ENCODE assay signal across 8 mouse cellular contexts in the genomic region with DNA sequence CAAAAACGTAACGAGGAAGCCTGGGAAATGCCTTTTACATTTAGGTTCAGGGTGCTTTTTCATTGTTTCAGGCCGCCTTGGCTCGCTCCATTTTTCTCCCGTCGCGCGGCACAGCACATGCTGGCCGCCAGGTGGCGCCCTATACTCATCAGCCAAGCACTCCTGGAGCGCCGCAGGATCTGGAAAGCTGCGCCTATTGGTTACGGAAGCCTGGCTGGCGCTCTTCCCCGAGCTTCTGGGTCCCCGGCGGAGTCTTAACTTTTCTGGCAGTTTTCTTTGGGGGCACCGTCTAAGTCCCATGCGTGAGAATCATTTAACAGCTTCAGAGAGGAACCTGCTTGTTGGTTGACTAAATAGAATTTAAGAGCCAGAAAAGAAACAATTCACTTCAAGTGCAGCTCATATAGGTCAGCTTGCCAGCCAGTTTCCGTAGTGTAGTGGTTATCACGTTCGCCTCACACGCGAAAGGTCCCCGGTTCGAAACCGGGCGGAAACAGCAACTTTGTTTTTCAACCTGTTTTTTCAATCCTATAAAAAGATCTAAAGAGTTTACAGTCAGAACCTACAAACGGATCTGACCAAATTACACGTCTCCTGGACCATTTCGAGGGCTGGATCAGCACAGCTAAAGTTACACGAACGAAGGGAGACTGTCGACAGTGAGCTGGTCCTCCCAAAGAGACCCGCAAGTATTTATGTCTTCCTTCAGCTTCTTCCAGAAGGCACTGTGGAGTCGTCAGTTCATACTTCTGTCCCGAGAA. TPM values are rescaled to one million over a fixed set of nuclear protein-coding genes. Genes with fewer than 3 reads are reported as not detected.
DNase-seq lines count a peak whose midpoint lies in the region; ATAC-seq and TF ChIP-seq lines count a peak whose summit lies in the region.

No protein-coding gene starts in this region.

- peaks cover 12% of the 10 kb centered on the region; the same call in 1 of the 2 replicates for H3K4me1 ChIP-seq in forebrain, embryonic 14.5 days (ENCODE audit: control insufficient read depth, insufficient read depth, low read length)
- H3K4me1 ChIP-seq in liver, embryonic 16.5 days (ENCODE audit: control insufficient read depth, low read depth, low read length): peaks cover 31% of the 10 kb centered on the region
- H3K4me1 ChIP-seq in neural tube, embryonic 12.5 days: peaks cover 15% of the 10 kb centered on the region
- 0 out of 2 replicates have a peak, but pooled peaks cover 5% of the 10 kb centered on the region for H3K4me1 ChIP-seq in stomach, postnatal 0 days (replicated peaks; ENCODE audit: control insufficient read depth, insufficient read depth)

- intact Hi-C loops in heart, postnatal 14 days (cut with DNase I): no loop called here

- H3K9me3 ChIP-seq in forebrain, embryonic 14.5 days (replicated peaks; ENCODE audit: control insufficient read depth, low read length): no peaks in the 10 kb centered on the region
- H3K9me3 ChIP-seq in liver, embryonic 16.5 days (replicated peaks; ENCODE audit: control insufficient read depth, low read length): no peaks in the 10 kb centered on the region
- no peaks in the 10 kb centered on the region for H3K9me3 ChIP-seq in neural tube, embryonic 12.5 days
- H3K9me3 ChIP-seq in stomach, postnatal 0 days (ENCODE audit: control insufficient read depth, low read length): no peaks in the 10 kb centered on the region

- no peaks in the 10 kb centered on the region for H3K27me3 ChIP-seq in forebrain, embryonic 14.5 days (replicated peaks; ENCODE audit: control insufficient read depth, insufficient read depth, low read length)
- no peaks in the 10 kb centered on the region for H3K27me3 ChIP-seq in liver, embryonic 16.5 days (ENCODE audit: control insufficient read depth, insufficient read depth, low read depth, low read length)
- H3K27me3 ChIP-seq in neural tube, embryonic 12.5 days (replicated peaks): no peaks in the 10 kb centered on the region
- H3K27me3 ChIP-seq in stomach, postnatal 0 days (ENCODE audit: control insufficient read depth, insufficient read depth, low read length): no peaks in the 10 kb centered on the region

- H3K9ac ChIP-seq in forebrain, embryonic 14.5 days (ENCODE audit: low read length): peak overlapping the region; percentile 65
- peak overlapping the region; percentile 69 for H3K9ac ChIP-seq in liver, embryonic 16.5 days (ENCODE audit: low read depth, low read length)
- H3K9ac ChIP-seq in neural tube, embryonic 12.5 days: peak overlapping the region; percentile 48
- peak overlapping the region; percentile 62 for H3K9ac ChIP-seq in stomach, postnatal 0 days (ENCODE audit: low read length)

- peak; percentile 95 for ATAC-seq in forebrain, embryonic 14.5 days
- ATAC-seq in liver, embryonic 16.5 days (ENCODE audit: low read depth): peak; percentile 87
- peak; percentile 90 for ATAC-seq in neural tube, embryonic 12.5 days (ENCODE audit: low FRiP score, low read depth)
- peak; percentile 91 for ATAC-seq in stomach, postnatal 0 days (ENCODE audit: low FRiP score, low TSS enrichment)

- 0% methylated on average over 38 of the region's 38 CpGs for WGBS in forebrain, embryonic 14.5 days
- under 1% methylated on average over 38 of the region's 38 CpGs for WGBS in large intestine, adult 2 months
- under 1% methylated on average over 38 of the region's 38 CpGs for WGBS in liver, embryonic 16.5 days (ENCODE audit: insufficient replicate concordance)
- under 1% methylated on average over 38 of the region's 38 CpGs for WGBS in neural tube, embryonic 12.5 days
- WGBS in stomach, postnatal 0 days: under 1% methylated on average over 38 of the region's 38 CpGs

- DNase-seq in ES-CJ7 (ENCODE audit: low read depth, low spot score): peak; percentile 96
- peak; percentile 95 for DNase-seq in cerebellum, adult 11 months
- peak; percentile 98 for DNase-seq in forebrain, embryonic 14.5 days (ENCODE audit: low spot score)
- DNase-seq in heart, postnatal 14 days: peak; percentile 94 to 95
- peak; percentile 75 for DNase-seq in large intestine, adult 2 months (ENCODE audit: low read depth, low spot score)
- peak; percentile 93 for DNase-seq in stomach, postnatal 0 days (ENCODE audit: low spot score)

- H3K4me3 ChIP-seq in forebrain, embryonic 14.5 days (ENCODE audit: low read depth, low read length): peak overlapping the region; percentile 50
- H3K4me3 ChIP-seq in liver, embryonic 16.5 days (ENCODE audit: low read depth, low read length): peak overlapping the region; percentile 79
- H3K4me3 ChIP-seq in neural tube, embryonic 12.5 days: peak overlapping the region; percentile 47
- H3K4me3 ChIP-seq in stomach, postnatal 0 days (ENCODE audit: low read depth, low read length): peak overlapping the region; percentile 66

- H3K4me2 ChIP-seq in forebrain, embryonic 14.5 days (ENCODE audit: low read length): peak overlapping the region; percentile 65
- H3K4me2 ChIP-seq in liver, embryonic 16.5 days (ENCODE audit: low read depth, low read length): peak overlapping the region; percentile 84
- peak overlapping the region; percentile 64 for H3K4me2 ChIP-seq in neural tube, embryonic 12.5 days (replicated peaks)
- H3K4me2 ChIP-seq in stomach, postnatal 0 days (replicated peaks; ENCODE audit: low read depth): peak overlapping the region; percentile 66

- TF ChIP-seq EP300 in stomach, postnatal 0 days (optimal IDR thresholded peaks at IDR 0.05): peak; percentile 75

- peak; percentile 99 for TF ChIP-seq CTCF in stomach, postnatal 0 days (IDR thresholded peaks at IDR 0.05; ENCODE audit: low read depth)

- H3K27ac ChIP-seq in forebrain, embryonic 14.5 days (ENCODE audit: low read depth, low read length): peak overlapping the region; percentile 81
- H3K27ac ChIP-seq in liver, embryonic 16.5 days (ENCODE audit: low read length): peak overlapping the region; percentile 79
- H3K27ac ChIP-seq in neural tube, embryonic 12.5 days: 0 out of 2 replicates have a peak overlapping the region, but pooled peaks have one; percentile 3
- H3K27ac ChIP-seq in stomach, postnatal 0 days (replicated peaks): peak overlapping the region; percentile 89

- H3K36me3 ChIP-seq in forebrain, embryonic 14.5 days (ENCODE audit: control insufficient read depth, insufficient read depth, low read length): no peaks in the 10 kb centered on the region
- H3K36me3 ChIP-seq in liver, embryonic 16.5 days (ENCODE audit: control insufficient read depth, insufficient read depth): no peaks in the 10 kb centered on the region
- no peaks in the 10 kb centered on the region for H3K36me3 ChIP-seq in neural tube, embryonic 12.5 days
- no peaks in the 10 kb centered on the region for H3K36me3 ChIP-seq in stomach, postnatal 0 days (ENCODE audit: control insufficient read depth, insufficient read depth, low read length)

RNA-seq across cellular contexts. Expression of gene Cfap126, which starts 2.5 kb away (rescaled TPM):
- 7.2 and 8.8 TPM in 2 replicates for polyA plus RNA-seq in forebrain, embryonic 14.5 days (2014; fragmentation: Nextera tagmentation; extraction: Ambion mirVana)
- total RNA-seq in heart, postnatal 14 days (2021): 1 to 10 TPM in 1 of 2 experiments, under 1 TPM in 1; 1.00 to 2.1 TPM
- 1.8 and 2.0 TPM in 2 replicates for polyA plus RNA-seq in large intestine, adult 2 months (2012; rRNA removed)
- 1.8 and 2.1 TPM in 2 replicates for polyA plus RNA-seq in liver, embryonic 16.5 days (2015; fragmentation: Nextera tagmentation; extraction: Ambion mirVana)
- polyA plus RNA-seq in neural tube, embryonic 12.5 days (2016; fragmentation: Nextera tagmentation; extraction: Ambion mirVana): 1.7 and 2.3 TPM in 2 replicates
- polyA plus RNA-seq in stomach, postnatal 0 days (2015; fragmentation: Nextera tagmentation; extraction: Ambion mirVana): 3.7 and 4.0 TPM in 2 replicates

RNA-seq across cellular contexts. Expression of gene Sdhc, which starts 39.2 kb away (rescaled TPM):
- polyA plus RNA-seq in forebrain, embryonic 14.5 days (2014; fragmentation: Nextera tagmentation; extraction: Ambion mirVana): 301 and 310 TPM in 2 replicates
- 1,000 to 10,000 TPM; 1,008 to 1,038 TPM for total RNA-seq in heart, postnatal 14 days (2021)
- polyA plus RNA-seq in large intestine, adult 2 months (2012; rRNA removed): 308 and 341 TPM in 2 replicates
- 137 and 164 TPM in 2 replicates for polyA plus RNA-seq in liver, embryonic 16.5 days (2015; fragmentation: Nextera tagmentation; extraction: Ambion mirVana)
- 228 and 233 TPM in 2 replicates for polyA plus RNA-seq in neural tube, embryonic 12.5 days (2016; fragmentation: Nextera tagmentation; extraction: Ambion mirVana)
- 238 and 277 TPM in 2 replicates for polyA plus RNA-seq in stomach, postnatal 0 days (2015; fragmentation: Nextera tagmentation; extraction: Ambion mirVana)

RNA-seq across cellular contexts. Expression of gene Mpz, which starts 39.3 kb away (rescaled TPM):
- polyA plus RNA-seq in forebrain, embryonic 14.5 days (2014; fragmentation: Nextera tagmentation; extraction: Ambion mirVana): 0.09 and 0.22 TPM in 2 replicates
- 10 to 100 TPM in 1 of 2 experiments, not detected in 1; 18.9 TPM for total RNA-seq in heart, postnatal 14 days (2021)
- 0.29 and 0.30 TPM in 2 replicates for polyA plus RNA-seq in large intestine, adult 2 months (2012; rRNA removed)
- polyA plus RNA-seq in liver, embryonic 16.5 days (2015; fragmentation: Nextera tagmentation; extraction: Ambion mirVana): 0.04 TPM in 1 of 2 replicates, not detected in the other
- 6.5 and 7.8 TPM in 2 replicates for polyA plus RNA-seq in neural tube, embryonic 12.5 days (2016; fragmentation: Nextera tagmentation; extraction: Ambion mirVana)
- 1.5 and 2.7 TPM in 2 replicates for polyA plus RNA-seq in stomach, postnatal 0 days (2015; fragmentation: Nextera tagmentation; extraction: Ambion mirVana)

RNA-seq across cellular contexts. Expression of gene Fcgr3, which starts 46.5 kb away (rescaled TPM):
- polyA plus RNA-seq in forebrain, embryonic 14.5 days (2014; fragmentation: Nextera tagmentation; extraction: Ambion mirVana): 8.3 and 11.5 TPM in 2 replicates
- total RNA-seq in heart, postnatal 14 days (2021): 10 to 100 TPM; 11.8 to 11.9 TPM
- polyA plus RNA-seq in large intestine, adult 2 months (2012; rRNA removed): 11.3 and 18.0 TPM in 2 replicates
- 28.6 and 30.3 TPM in 2 replicates for polyA plus RNA-seq in liver, embryonic 16.5 days (2015; fragmentation: Nextera tagmentation; extraction: Ambion mirVana)
- polyA plus RNA-seq in neural tube, embryonic 12.5 days (2016; fragmentation: Nextera tagmentation; extraction: Ambion mirVana): 6.9 and 7.4 TPM in 2 replicates
- 17.9 and 21.0 TPM in 2 replicates for polyA plus RNA-seq in stomach, postnatal 0 days (2015; fragmentation: Nextera tagmentation; extraction: Ambion mirVana)

Comparison
In these comparisons a context has a peak if more than half of its experiments do, and no peak if none do; other contexts are left out.
1. Peak in every context shown above with its lines: DNase-seq, ATAC-seq, H3K4me3 ChIP-seq and H3K27ac ChIP-seq.
2. H3K27ac ChIP-seq: peak in every context shown above with its lines; median percentile 89 in stomach, postnatal 0 days; 81 in forebrain, embryonic 14.5 days; 79 in liver, embryonic 16.5 days; 3 in neural tube, embryonic 12.5 days.